Mouse (Mus musculus) lung, postnatal 4 days (tissue): Measurements from ENCODE around the gene Olfr961.

Experiments used
- DNase-seq, 2 experiments: peaks; one replicate each; pipeline ENCODE4 v3.0.0; 2021

Gene Olfr961

DNA sequence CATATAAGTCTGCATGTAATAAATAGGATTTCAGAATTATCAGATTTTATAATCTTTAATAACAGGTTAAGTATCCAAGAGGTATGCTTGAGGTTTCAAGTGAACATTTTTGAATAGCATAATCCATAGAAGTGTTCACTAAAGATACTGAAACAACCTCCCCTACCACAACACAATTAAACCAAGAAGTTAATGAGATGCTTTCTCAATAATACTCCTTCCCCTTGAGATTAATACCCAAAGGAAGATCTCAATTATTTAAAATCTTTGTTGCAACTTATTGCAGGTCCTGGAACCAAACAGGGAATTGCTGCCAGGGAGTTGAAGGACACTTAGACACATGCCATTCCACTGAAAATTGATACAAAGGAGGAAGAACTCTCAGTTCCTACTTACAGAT, at the start of gene Olfr961:
Gene Olfr961, plus strand, starts transcription at position 301 of the 400 bp plus-strand sequence.
- DNase-seq = no peak

DNA sequence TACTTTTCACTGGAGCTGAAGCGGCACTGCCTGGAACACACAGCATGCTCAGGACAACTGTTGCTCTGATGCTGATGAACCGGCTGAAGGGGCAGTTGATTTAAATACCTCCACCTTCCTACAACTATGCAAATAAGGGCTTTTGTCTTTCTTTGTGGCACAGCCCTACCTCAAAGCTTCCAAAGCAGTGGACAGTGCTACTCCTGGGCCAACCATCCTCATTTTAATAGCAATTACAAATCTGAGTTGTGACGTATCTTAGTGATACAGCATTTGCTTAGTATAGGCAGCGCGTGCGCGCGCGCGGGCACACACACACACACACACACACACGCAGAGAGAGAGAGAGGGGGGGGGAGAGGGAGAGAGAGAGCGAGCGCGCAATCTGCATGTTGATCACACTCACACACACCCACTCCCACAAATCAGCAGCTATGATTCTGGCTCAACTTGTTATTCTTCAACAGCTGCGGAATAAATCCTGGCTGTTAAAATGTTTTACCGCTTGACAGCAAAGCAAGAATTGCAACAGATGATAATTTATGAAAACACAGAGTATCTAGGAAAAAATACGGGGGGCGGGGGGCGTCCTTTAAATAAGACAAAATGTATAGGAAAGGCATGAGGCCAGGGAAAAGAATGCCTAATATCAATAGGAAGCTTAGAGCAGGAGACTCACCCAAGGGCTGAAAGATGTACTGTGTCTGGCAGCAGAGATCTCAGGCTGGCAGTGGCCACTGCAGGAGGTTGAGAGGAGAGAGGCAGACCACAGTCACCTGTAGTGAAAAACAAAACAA, 42.2 kb upstream of the Olfr961 start:
- DNase-seq = no peak

DNA sequence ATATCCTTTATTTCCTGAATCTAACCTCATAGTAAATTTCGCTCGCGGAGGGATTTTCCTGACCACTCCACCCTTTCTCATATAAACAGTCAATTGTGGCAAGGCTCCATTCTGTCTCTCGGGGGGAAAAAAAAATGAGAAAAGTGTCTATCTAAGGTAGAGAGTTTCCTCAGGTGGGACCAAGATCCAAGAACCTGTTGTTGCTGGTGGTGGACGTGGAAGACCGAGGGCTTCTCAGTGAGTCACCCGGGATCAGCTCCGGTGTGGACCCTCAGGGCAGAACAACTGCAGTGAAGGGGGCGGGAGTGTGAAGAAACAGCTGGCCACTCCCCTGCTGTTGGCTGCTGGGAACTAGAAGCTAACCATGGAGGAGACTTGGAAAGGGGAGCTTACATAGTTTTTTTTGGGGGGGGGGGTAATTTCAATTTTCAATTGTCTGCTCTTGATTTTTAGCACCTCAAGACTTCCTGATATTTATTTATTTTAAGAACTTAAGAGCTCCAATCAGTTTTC, 41.5 kb upstream of the Olfr961 start:
- no peak for DNase-seq

DNA sequence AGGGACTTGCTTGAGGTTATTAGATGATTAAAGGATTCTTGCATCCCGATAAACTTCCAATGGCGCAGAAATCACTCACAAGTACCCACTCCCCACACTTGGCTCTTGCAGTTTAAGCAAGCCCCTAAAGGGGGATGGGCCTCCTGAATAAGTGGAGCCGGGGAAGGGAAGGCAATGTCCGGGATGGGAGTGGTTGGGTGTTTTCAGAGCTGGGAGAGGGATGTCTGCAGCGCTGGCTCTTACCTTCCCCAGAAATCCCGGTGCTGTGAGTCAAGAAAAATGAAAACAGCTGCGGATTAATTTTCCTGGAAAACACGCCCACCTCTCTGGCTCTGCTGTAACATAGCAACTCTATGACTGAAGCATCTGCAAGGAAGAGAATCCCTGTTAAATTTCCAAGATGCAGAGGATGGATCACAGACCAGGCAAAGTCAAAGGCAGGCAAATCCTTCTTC, 40.9 kb upstream of the Olfr961 start, which contains the start of gene AW551984:
Gene AW551984, minus strand, starts transcription at position 405 of the 455 bp plus-strand sequence.
- no peak for DNase-seq

DNA sequence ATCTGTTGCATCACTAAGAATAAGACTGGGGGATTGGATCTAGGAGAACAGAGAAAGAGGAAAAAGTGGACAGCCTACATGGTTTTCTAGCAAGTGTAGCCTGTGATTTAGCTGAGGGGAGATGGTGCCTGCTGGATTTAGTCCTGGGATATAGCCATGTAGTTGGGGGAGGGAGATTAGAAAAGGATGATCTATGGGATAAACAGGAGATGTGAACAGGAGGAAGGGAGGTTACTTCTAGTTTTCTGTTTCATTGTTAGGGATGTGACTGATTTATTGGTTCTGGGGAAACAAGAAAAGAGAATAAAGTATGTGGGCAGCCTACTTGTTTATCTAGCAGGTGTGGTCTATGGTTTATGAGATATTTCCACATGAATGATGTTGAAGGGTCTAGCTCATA, 36.4 kb upstream of the Olfr961 start:
- no peak for DNase-seq

DNA sequence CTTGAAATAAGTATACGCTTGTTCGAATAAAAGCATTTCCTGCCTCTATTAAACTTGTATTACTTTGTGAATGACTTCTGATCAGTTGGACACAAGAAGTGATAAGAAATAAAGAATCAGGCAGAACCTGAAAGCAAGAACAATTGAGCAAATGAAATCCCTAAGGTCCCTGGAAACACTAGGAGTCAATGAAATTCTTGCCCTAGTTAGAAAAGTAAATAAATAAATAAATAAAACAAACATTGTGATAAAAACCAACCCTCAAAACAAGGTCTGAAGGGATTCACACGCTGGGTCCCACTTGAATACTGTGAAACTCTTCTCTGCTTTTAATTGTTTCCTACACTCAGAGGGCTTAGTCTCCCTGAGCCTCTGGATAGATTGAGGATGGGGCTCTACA, 34.5 kb upstream of the Olfr961 start, which contains the start of gene Olfr148:
Gene Olfr148, plus strand, starts transcription at position 301 of the 400 bp plus-strand sequence.
- DNase-seq = no peak

DNA sequence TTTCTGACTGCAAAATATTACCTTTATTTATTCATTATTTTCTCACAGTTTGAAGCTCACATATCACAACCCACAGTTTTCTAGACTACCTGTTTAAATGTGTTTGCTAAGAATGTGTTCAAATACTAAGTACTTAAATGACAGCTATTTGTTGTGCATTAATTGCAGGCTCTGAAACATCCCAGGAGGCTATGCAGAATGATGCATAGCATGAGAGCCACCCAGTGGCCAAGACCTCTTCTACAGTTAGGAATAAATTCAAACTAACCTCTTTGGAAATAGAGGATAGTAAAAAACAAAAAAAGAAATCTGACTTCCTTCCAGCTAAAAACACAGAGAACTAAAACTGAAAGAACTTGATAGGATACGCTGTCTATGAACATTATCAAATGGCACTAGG, 32.9 kb upstream of the Olfr961 start:
- no peak for DNase-seq

DNA sequence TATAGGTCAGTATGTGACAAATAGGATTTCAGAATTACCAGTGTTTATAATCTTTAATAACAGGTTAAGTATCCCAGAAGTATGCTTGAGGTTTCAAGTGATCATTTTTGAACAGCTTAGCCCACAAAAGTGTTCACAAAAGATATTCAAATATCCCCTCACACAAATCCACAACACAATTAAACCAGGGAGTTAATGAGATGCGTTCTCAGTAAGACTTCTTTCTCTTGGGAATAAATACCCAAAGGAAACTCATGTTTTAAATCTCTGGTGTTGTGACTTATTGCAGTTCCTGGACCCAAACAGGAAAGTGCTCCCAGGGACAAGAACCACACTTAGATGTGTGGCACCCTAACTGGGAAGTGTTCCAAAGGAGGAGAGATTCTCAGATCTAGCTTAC, 23.8 kb upstream of the Olfr961 start, which contains the start of gene Olfr960:
Gene Olfr960, plus strand, starts transcription at position 301 of the 400 bp plus-strand sequence.
- DNase-seq = no peak

DNA sequence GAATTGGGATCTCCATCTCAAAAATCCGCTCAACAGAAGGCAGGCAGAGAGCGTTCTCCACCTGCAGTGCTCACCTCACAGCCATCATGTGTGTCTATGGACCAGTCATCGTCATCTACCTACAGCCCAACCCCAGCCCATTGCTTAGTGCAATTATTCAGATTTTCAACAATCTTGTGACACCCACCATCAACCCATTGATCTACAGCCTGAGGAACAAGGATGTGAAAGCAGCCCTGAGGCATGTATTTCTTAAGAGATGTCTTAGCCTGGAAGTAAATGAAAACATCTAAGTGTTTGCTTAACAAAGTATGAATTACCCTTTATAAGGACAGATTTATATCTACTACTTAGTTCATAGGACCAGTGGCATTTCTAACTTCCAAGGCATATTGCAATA, 21.1 kb upstream of the Olfr961 start:
- DNase-seq = no peak

DNA sequence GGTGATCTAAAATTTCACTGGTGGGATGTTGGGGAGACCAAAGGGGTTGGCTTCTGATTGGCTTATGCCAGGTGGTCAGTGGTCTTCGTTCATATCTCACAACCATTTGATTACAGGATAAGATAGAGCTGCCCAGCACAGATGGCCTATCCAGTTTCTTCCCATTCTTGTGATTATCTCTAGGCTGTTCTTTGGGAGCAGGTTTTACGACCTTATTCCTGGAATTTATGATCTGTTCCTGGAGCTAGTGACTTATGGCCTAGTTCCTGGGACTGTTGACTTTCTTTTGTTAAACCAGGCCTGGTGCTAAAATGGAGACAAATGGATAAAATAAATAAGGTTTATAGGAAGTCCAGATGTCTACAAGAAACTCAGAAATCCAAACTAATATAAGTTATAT, 20.2 kb upstream of the Olfr961 start:
- no peak for DNase-seq

DNA sequence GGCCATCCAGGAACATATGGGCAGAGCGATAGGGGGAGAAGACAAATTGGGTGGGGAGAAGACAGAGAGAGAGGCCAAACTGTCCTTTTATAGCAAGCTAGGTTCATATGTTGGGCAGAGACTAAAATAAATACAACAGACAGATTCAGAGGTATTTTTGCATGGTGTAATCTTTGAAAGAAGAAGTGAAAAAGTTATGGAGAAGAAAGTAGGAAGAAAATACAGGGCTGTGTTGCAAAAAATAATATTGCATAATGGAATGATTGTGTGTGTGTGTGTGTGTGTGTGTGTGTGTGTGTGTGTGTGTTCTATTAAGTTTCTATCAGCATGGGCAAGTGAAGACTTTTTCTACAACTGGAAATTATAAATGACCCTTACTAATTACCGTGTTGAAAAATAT, 15.8 kb upstream of the Olfr961 start:
- DNase-seq = no peak

DNA sequence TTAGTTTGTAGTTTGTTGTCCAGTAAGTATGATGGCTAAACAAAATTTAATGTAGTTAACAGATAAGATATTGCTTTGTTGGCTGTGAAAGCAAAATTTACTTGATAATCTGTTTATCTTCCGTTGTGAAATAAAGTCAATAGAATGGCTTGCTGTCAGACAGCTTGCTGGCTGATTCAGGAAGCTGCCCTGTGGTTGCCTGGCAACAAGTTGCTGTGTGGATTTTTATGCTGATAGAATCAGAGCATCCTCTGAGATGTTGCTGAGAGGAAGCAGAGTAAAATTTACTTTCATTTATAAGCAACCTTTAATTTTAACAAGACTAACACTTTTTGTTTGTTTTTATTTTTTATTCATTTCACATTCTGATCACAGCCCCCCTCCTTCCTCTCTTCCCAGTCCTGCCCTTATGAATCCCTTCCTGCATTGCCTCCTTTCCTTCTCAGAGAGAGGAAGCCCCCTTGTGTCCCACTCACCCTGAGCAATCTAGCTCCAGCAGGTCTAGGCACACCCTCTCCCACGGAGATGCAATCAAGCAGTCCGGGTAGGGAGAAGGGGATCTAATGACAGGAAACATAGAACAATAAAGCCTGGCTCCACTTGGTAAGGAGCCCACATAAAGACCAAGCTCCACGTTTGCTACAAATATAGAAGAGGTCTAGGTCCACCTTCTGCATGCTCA, 10.8 kb upstream of the Olfr961 start:
- DNase-seq = no peak

DNA sequence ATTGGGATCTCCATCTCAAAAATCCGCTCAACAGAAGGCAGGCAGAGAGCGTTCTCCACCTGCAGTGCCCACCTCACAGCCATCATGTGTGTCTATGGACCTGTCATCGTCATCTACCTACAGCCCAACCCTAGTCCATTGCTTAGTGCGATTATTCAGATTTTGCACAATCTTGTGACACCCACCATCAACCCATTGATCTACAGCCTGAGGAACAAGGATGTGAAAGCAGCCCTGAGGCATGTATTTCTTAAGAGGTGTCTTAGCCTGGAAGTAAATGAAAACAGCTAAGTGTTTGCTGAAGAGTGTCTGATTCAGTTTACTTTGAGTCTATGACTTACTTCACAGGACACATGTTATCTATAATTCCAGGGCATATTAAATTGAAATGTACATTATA, 2.5 kb downstream of the Olfr961 start:
- no peak for DNase-seq

DNA sequence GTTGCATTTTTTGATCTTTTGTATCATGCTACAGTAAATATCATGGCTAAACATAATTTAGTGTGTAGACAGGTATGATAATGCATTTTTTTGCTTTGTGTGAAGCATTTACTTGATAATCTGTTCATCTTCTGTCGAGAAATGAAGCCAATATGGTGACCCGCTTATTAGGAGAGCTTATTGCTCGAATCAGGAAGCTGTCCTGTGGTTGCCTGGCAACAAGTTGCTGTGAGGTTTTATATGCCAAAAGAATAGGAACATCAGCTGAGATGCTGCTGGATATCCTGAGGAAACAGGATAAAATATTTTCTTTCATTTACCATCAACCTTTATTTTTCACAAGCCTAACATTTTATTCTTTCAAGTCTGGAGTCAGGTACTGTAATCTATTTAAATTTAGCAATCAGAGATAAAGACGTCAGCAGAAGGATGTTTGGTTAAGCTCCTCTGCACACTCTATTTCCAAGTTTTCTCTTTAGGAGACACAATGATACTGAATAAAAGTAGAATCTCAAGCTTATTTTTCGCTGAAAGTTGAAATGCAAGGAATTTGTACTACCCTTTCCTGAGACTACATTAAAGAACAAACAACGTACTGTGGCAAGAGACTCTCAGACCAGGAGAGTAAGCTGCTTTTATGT, 10.0 kb downstream of the Olfr961 start:
- no peak for DNase-seq

DNA sequence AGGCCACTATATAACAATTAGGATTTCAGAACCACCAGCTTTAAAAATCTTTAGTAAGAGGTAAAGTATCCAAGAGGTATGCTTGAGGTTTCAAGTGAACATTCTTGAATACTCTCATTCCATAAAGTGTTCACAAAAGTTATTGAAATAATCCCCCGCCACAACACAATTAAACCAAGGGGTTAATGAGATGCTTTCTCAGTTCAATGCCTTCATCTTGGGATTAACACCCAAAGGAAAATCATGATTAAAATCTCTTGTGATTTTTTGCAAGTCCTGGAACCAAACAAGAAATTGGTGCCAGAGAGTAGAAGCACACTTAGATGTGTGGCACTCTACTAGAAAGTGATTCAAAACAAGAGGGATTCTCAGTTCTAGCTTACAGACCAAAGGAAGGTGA, 22.0 kb downstream of the Olfr961 start, which contains the start of gene Olfr963:
Gene Olfr963, plus strand, starts transcription at position 301 of the 400 bp plus-strand sequence.
- DNase-seq = no peak

DNA sequence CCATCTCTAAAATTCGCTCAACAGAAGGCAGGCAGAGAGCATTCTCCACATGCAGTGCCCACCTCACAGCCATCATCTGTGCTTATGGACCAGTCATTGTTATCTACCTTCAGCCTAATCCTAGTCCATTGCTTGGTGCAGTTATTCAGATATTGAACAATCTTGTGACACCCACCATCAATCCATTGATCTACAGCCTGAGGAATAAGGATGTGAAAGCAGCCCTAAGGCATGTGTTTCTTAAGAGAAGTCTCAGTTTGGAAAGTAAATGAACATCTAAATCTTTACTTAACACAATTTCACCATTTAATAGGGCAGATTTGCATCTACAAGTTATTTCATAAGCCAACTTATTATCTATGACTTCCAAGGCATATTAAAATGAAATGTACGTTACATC, 24.8 kb downstream of the Olfr961 start:
- no peak for DNase-seq

DNA sequence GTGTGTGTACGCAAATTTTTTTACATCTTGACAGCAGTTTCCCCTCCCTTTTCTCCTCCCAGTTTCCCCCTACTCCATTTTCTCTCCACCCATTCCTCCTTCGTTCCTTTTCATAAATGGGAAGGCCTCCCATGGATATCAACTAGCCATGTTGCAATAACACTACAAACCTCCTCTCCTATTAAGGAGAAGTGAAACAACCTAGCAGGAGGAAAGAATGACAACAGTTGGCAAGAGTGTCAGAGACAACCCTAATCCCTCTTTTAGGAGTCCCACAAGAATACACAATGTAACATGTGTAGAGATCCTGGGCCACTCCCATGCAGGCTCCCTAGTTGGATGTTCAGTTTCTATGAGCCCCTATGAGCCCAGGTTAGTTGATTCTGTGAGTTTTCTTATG, 29.9 kb downstream of the Olfr961 start:
- DNase-seq = no peak

DNA sequence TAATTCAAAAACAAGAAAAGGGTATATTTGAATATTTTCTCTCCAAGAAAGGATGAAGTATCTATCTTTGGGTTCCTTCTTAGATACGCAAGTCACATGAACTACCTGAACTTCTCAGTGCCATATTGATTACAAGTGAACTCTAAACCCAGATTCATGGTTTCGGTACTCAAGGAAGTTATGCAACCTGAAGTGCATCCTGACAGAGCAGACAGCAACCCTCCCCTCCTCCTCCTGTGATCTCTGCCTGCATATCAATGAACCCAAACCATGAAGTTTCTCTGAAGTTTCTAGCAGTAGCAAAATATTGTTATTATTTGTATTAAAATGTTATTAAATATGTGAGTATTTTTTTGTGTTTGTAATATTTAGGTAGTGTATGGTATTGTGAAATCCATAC, 33.7 kb downstream of the Olfr961 start:
- DNase-seq = no peak

DNA sequence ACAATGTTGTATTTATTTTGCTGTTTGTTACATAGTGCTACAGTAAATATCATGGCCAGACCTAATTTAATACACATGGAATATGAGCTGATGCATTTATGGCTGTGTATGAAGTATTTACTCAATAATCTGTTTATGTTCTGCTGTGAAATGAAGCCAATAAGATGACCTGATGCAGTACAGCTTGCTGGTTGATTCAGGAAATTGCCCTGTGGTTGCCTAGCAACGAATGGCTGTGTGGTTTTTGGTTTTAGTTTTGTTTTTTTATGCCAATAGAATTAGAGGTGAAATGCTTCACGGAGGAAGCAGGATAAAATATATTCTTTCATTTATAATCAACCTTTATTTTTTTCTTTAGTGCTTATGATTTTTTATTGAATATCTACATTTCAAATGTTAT, 34.4 kb downstream of the Olfr961 start:
- DNase-seq = no peak
